In genomic region chr2:117342090-117342546, GRCm38 (mm10) we compare ENCODE assay signal across 8 mouse cellular contexts. TPM values are rescaled to one million over a fixed set of nuclear protein-coding genes. Genes with fewer than 3 reads are reported as not detected.
DNase-seq lines count a peak whose midpoint lies in the region; ATAC-seq and TF ChIP-seq lines count a peak whose summit lies in the region.

No protein-coding gene starts in this region.

- under 1% methylated on average over 19 of the region's 19 CpGs for WGBS in hindbrain, embryonic 14.5 days

- H3K9me3 ChIP-seq in CH12.LX (replicated peaks; ENCODE audit: low read length) = peaks cover 2% of the 10 kb centered on the region
- H3K9me3 ChIP-seq in hindbrain, embryonic 14.5 days (ENCODE audit: control insufficient read depth, low read length) = no peaks in the 10 kb centered on the region

- intact Hi-C loops in left cerebral cortex, adult 2 months (cut with DNase I) = loop anchor here (1.0 to 2.0 kb wide), 3 partner anchors 39 to 97 kb away; no protein-coding TSS in a partner anchor

- H3K27ac ChIP-seq in CH12.LX (ENCODE audit: insufficient read depth, low read depth) = no peak overlapping the region
- no peak overlapping the region for H3K27ac ChIP-seq in brown adipose tissue, adult 24 weeks (replicated peaks; ENCODE audit: low read depth, low read length)
- no peak overlapping the region for H3K27ac ChIP-seq in hindbrain, embryonic 14.5 days
- H3K27ac ChIP-seq in left cerebral cortex, adult 2 months = peak overlapping the region; percentile 94

- H3K79me2 ChIP-seq in CH12.LX (replicated peaks; ENCODE audit: control insufficient read depth, extremely low read depth, insufficient read depth, poor library complexity, severe bottlenecking) = no peaks in the 10 kb centered on the region

- H3K4me3 ChIP-seq in CH12.LX (replicated peaks in 1 of 3; ENCODE audit: low read depth in 2 of 3, low read length in 2 of 3, poor library complexity in 1 of 3) = peak overlapping the region; percentile 41 to 59 (median 49)
- H3K4me3 ChIP-seq in brown adipose tissue, adult 24 weeks (ENCODE audit: insufficient read depth, low read depth, low read length) = peak overlapping the region; percentile 55
- H3K4me3 ChIP-seq in hindbrain, embryonic 14.5 days (replicated peaks; ENCODE audit: low read length) = peak overlapping the region; percentile 50
- peak overlapping the region; percentile 77 for H3K4me3 ChIP-seq in left cerebral cortex, adult 2 months

- peak overlapping the region; percentile 91 for H3K4me2 ChIP-seq in CH12.LX (ENCODE audit: insufficient read depth, low read depth, poor library complexity, severe bottlenecking)
- peak overlapping the region; percentile 90 for H3K4me2 ChIP-seq in hindbrain, embryonic 14.5 days (replicated peaks)

- H3K36me3 ChIP-seq in CH12.LX (replicated peaks in 1 of 2; ENCODE audit: control insufficient read depth in 1 of 2, insufficient read depth in 1 of 2, low read length in 1 of 2) = no peaks in the 10 kb centered on the region
- H3K36me3 ChIP-seq in hindbrain, embryonic 14.5 days (replicated peaks; ENCODE audit: control insufficient read depth, insufficient read depth) = no peaks in the 10 kb centered on the region

- in situ Hi-C loops in CH12.LX (cut with MboI; ENCODE audit: low pct_ligation_motif_present, low pct_unique_long_range_greater_than_20kb, low sequenced_read_pairs) = loop anchor here (5.0 to 10.0 kb wide), 2 partner anchors 70 to 103 kb away; no protein-coding TSS in a partner anchor

- dilution Hi-C loops in CH12.LX (cut with MboI; ENCODE audit: extremely low pct_ligation_motif_present, extremely low pct_unique_long_range_greater_than_20kb, low sequenced_read_pairs) = no loop called here

- 0 out of 2 replicates have a peak overlapping the region, but pooled peaks have one; percentile 10 for H3K9ac ChIP-seq in CH12.LX (ENCODE audit: insufficient read depth, low read depth)
- peak overlapping the region; percentile 39; the same call in 1 of the 2 replicates for H3K9ac ChIP-seq in hindbrain, embryonic 14.5 days

- TF ChIP-seq RAD21 in CH12.LX (IDR thresholded peaks at IDR 0.05; ENCODE audit: low read depth, low read length) = peak; percentile 45

- no peak for TF ChIP-seq EP300 in CH12.LX (IDR thresholded peaks at IDR 0.05; ENCODE audit: low read length)

- no peak for DNase-seq in CH12.LX (ENCODE audit: extremely low read depth)
- peak; percentile 70 for DNase-seq in hindbrain, embryonic 14.5 days (ENCODE audit: low spot score)
- peak; percentile 84 to 88 for DNase-seq in left cerebral cortex, adult 2 months (ENCODE audit: extremely low spot score in 1 of 2, low spot score in 2 of 2)
- peak; percentile 69 to 79 for DNase-seq in lung, postnatal 4 days
- DNase-seq in retina, postnatal 7 days (ENCODE audit: low read depth, low spot score) = peak; percentile 11
- DNase-seq in thymus, postnatal 4 days = peak; percentile 98

- no peaks in the 10 kb centered on the region for H3K27me3 ChIP-seq in CH12.LX (replicated peaks)
- peaks cover 22% of the 10 kb centered on the region for H3K27me3 ChIP-seq in hindbrain, embryonic 14.5 days (ENCODE audit: control insufficient read depth, insufficient read depth, low read length)

- ATAC-seq in frontal cortex, adult (ENCODE audit: low TSS enrichment) = peak; percentile 31
- peak; percentile 52 for ATAC-seq in hindbrain, embryonic 14.5 days (ENCODE audit: low FRiP score)

- TF ChIP-seq POLR2A in CH12.LX (IDR thresholded peaks at IDR 0.05; ENCODE audit: low read depth, low read length) = no peak

- peak; percentile 15 to 81; a peak in 2 of 4 replicates for TF ChIP-seq CTCF in CH12.LX (conservative IDR thresholded peaks at IDR 0.05 in 1 of 2, IDR thresholded peaks at IDR 0.05 in 1 of 2; ENCODE audit: low read depth in 2 of 2, low read length in 2 of 2)
- peak; percentile 93 for TF ChIP-seq CTCF in left cerebral cortex, adult 2 months (IDR thresholded peaks at IDR 0.05)

- H3K4me1 ChIP-seq in CH12.LX (ENCODE audit: control insufficient read depth in 1 of 2, insufficient read depth in 2 of 2) = peaks cover 2 to 6% of the 10 kb centered on the region in 2 experiments; a peak in 3 of 4 replicates
- no peaks in the 10 kb centered on the region for H3K4me1 ChIP-seq in brown adipose tissue, adult 24 weeks (ENCODE audit: control insufficient read depth, insufficient read depth, insufficient read length, low read length)
- peaks cover 5% of the 10 kb centered on the region; the same call in 1 of the 2 replicates for H3K4me1 ChIP-seq in hindbrain, embryonic 14.5 days (replicated peaks; ENCODE audit: control insufficient read depth, insufficient read depth, low read length)

TF ChIP-seq in CH12.LX, 34 proteins besides CTCF, POLR2A, EP300 and RAD21:
- TF ChIP-seq ETS1 (conservative IDR thresholded peaks at IDR 0.05; ENCODE audit: low read depth, low read length) (no peak), TCF12 (IDR thresholded peaks at IDR 0.05; ENCODE audit: low read depth, low read length) (peak; percentile 19; the same call in 1 of the 2 replicates), KAT2A (IDR thresholded peaks at IDR 0.05; ENCODE audit: insufficient replicate concordance, low read length) (no peak), SMC3 (IDR thresholded peaks at IDR 0.05; ENCODE audit: low read depth, low read length) (peak; percentile 85), TBP (conservative IDR thresholded peaks at IDR 0.05; ENCODE audit: low read depth, low read length) (no peak), BHLHE40 (IDR thresholded peaks at IDR 0.05; ENCODE audit: low read depth, low read length) (peak; percentile 52; the same call in 1 of the 2 replicates), USF2 (conservative IDR thresholded peaks at IDR 0.05; ENCODE audit: low read depth, low read length) (no peak), E2F4 (IDR thresholded peaks at IDR 0.05; ENCODE audit: insufficient replicate concordance, low read depth, low read length) (no peak), HCFC1 (IDR thresholded peaks at IDR 0.05; ENCODE audit: low read depth, low read length) (no peak), IRF4 (IDR thresholded peaks at IDR 0.05; ENCODE audit: low read depth, low read length) (peak; percentile 51; the same call in 1 of the 2 replicates), MEF2A (IDR thresholded peaks at IDR 0.05; ENCODE audit: borderline replicate concordance, low read depth, low read length) (no peak), UBTF (IDR thresholded peaks at IDR 0.05; ENCODE audit: low read depth, low read length) (no peak)

RNA-seq across cellular contexts. Expression of gene Rasgrp1, which starts 0.7 kb away (rescaled TPM):
- total RNA-seq in CH12.LX (2012; rRNA removed) = 0.13 and 0.42 TPM in 2 replicates
- total RNA-seq in CH12.LX (2014; rRNA removed) = 0.38 and 0.51 TPM in 2 replicates
- 0.83 and 0.85 TPM in 2 replicates for polyA plus RNA-seq in CH12.LX (2012; ENCODE audit: insufficient read length, low read depth)
- polyA plus RNA-seq in brown adipose tissue, adult 24 weeks (2012; ENCODE audit: insufficient read depth, insufficient read length, missing spikeins) = 0.46 TPM in 1 of 2 replicates, not detected in the other
- 2.3 and 2.6 TPM in 2 replicates for polyA plus RNA-seq in hindbrain, embryonic 14.5 days (2014; fragmentation: Nextera tagmentation; extraction: Ambion mirVana)
- 100 to 1,000 TPM; 311 to 322 TPM for total RNA-seq in left cerebral cortex, adult 2 months (2021)
